18 mouse cellular contexts compared by ENCODE assay signal in the genomic region with DNA sequence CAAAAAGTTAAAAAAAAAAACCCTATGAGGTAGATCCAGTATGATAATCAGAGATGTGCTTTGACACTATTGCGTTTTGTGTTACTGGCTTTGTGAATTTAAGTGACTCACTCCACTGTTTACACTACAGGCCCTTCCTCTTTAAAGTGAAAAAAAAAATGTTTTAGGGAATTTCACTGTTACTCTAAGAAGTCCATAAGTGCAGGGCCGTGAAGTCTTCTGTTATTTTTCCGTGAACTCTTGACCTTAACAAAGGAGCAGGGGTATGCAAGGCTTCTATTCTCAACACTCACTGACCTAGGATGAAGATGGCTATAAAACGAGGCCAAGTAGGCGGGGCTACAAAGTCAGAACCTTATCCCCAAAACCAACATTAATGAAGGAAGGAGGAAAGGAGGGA.
DNase-seq lines count a peak whose midpoint lies in the region; ATAC-seq lines count a peak whose summit lies in the region.
"Had no signal": no experiment of that assay in that cellular context is flagged by ENCODE, and none has a peak within 500 bp of the region (broad histone marks: within the 10 kb centered on the region; RNA-seq: fewer than 3 reads in every experiment).

No protein-coding gene starts in this region.

- no peaks in the 10 kb centered on the region for H3K27me3 ChIP-seq in kidney, embryonic 15.5 days
- H3K27me3 ChIP-seq in lung, embryonic 16.5 days (ENCODE audit: control insufficient read depth, insufficient read depth, low read depth, low read length), result no peaks in the 10 kb centered on the region
- H3K27me3 ChIP-seq: embryonic facial prominence, embryonic 12.5 days; heart, embryonic 15.5 days; limb, embryonic 13.5 days had no signal

- DNase-seq in kidney, adult 18-20 months, result no peak
- no peak for DNase-seq in lung, postnatal 4 days
- DNase-seq in embryo, embryonic 10.5 days (ENCODE audit: low spot score), result peak; percentile 56
- no peak for DNase-seq in testis, postnatal 14 days (ENCODE audit: low spot score)
- DNase-seq: cerebellum, adult 11-12 months; cerebellum, postnatal 14 days had no signal

- no peaks in the 10 kb centered on the region for H3K4me1 ChIP-seq in kidney, embryonic 15.5 days
- H3K4me1 ChIP-seq in lung, embryonic 16.5 days (replicated peaks; ENCODE audit: control insufficient read depth, insufficient read depth, low read length), result no peaks in the 10 kb centered on the region
- H3K4me1 ChIP-seq: embryonic facial prominence, embryonic 12.5 days; heart, embryonic 15.5 days; limb, embryonic 13.5 days had no signal

- H3K27ac ChIP-seq in kidney, embryonic 15.5 days, result no peak overlapping the region
- H3K27ac ChIP-seq in lung, embryonic 16.5 days (ENCODE audit: low read length), result no peak overlapping the region
- H3K27ac ChIP-seq: embryonic facial prominence, embryonic 12.5 days; heart, embryonic 15.5 days; limb, embryonic 13.5 days had no signal

- no peak overlapping the region for H3K4me2 ChIP-seq in kidney, embryonic 15.5 days
- no peak overlapping the region for H3K4me2 ChIP-seq in lung, embryonic 16.5 days (ENCODE audit: low read depth, low read length)
- H3K4me2 ChIP-seq: embryonic facial prominence, embryonic 12.5 days; heart, embryonic 15.5 days; limb, embryonic 13.5 days; midbrain, embryonic 11.5 days had no signal

- ATAC-seq in kidney, embryonic 15.5 days (replicated peaks; ENCODE audit: low FRiP score), result peak; percentile 84
- ATAC-seq in lung, embryonic 16.5 days (ENCODE audit: low read depth), result 0 out of 2 replicates have a peak, but pooled peaks have one; percentile 54
- peak; percentile 47 for ATAC-seq in megakaryocyte progenitor cell, adult 5-6 weeks (replicated peaks; ENCODE audit: poor library complexity)
- ATAC-seq in erythroblast, adult 5-6 weeks (replicated peaks; ENCODE audit: low FRiP score, poor library complexity, severe bottlenecking), result no peak
- ATAC-seq: activated CD4-positive, CD25-positive, alpha-beta regulatory T cell, adult 4 months; forebrain, embryonic 14.5 days; hindbrain, embryonic 16.5 days had no signal

- 14% methylated on average over 5 of the region's 5 CpGs for WGBS in kidney, embryonic 15.5 days
- 24% methylated on average over 5 of the region's 5 CpGs for WGBS in lung, embryonic 16.5 days

- H3K4me3 ChIP-seq in kidney, embryonic 15.5 days (replicated peaks), result no peak overlapping the region
- no peak overlapping the region for H3K4me3 ChIP-seq in lung, embryonic 16.5 days (ENCODE audit: low read length)
- H3K4me3 ChIP-seq: embryonic facial prominence, embryonic 12.5 days; heart, embryonic 15.5 days; limb, embryonic 13.5 days had no signal

- H3K9ac ChIP-seq in kidney, embryonic 15.5 days, result no peak overlapping the region
- H3K9ac ChIP-seq in lung, embryonic 16.5 days (ENCODE audit: low read length), result no peak overlapping the region
- H3K9ac ChIP-seq: embryonic facial prominence, embryonic 12.5 days; heart, embryonic 15.5 days; limb, embryonic 13.5 days had no signal

- no peaks in the 10 kb centered on the region for H3K9me3 ChIP-seq in kidney, embryonic 15.5 days (replicated peaks)
- H3K9me3 ChIP-seq in lung, embryonic 16.5 days (ENCODE audit: control insufficient read depth, low read length), result no peaks in the 10 kb centered on the region
- H3K9me3 ChIP-seq: embryonic facial prominence, embryonic 12.5 days; G1E; heart, embryonic 15.5 days; limb, embryonic 13.5 days had no signal

- H3K36me3 ChIP-seq in kidney, embryonic 15.5 days, result no peaks in the 10 kb centered on the region
- H3K36me3 ChIP-seq in lung, embryonic 16.5 days (ENCODE audit: control insufficient read depth, insufficient read depth, low read length), result no peaks in the 10 kb centered on the region
- H3K36me3 ChIP-seq: embryonic facial prominence, embryonic 12.5 days; G1E; heart, embryonic 15.5 days; limb, embryonic 13.5 days had no signal
